8 mouse cellular contexts compared by ENCODE assay signal in genomic region chr7:118304812-118305211, GRCm38 (mm10).
A peak's percentile ranks its signal among the peaks of the same experiment; 100 is the strongest.
DNase-seq lines count a peak whose midpoint lies in the region; ATAC-seq lines count a peak whose summit lies in the region.

No protein-coding gene starts in this region.

- no peaks in the 10 kb centered on the region for H3K36me3 ChIP-seq in embryonic facial prominence, embryonic 11.5 days (replicated peaks; ENCODE audit: control insufficient read depth, insufficient read depth, low read depth, low read length)
- no peaks in the 10 kb centered on the region for H3K36me3 ChIP-seq in heart, embryonic 11.5 days (ENCODE audit: control insufficient read depth, insufficient read depth, low read length)
- no peaks in the 10 kb centered on the region for H3K36me3 ChIP-seq in kidney, embryonic 16.5 days (ENCODE audit: insufficient read depth, low read length)
- H3K36me3 ChIP-seq in liver, embryonic 13.5 days, result no peaks in the 10 kb centered on the region
- no peaks in the 10 kb centered on the region for H3K36me3 ChIP-seq in neural tube, embryonic 14.5 days (ENCODE audit: control insufficient read depth, insufficient read depth, low read length)

- DNase-seq in CD4-positive helper T cell, adult 2 months (ENCODE audit: low read depth, low spot score), result peak; percentile 83
- peak; percentile 76 for DNase-seq in adrenal gland, postnatal 25 days
- peak; percentile 91 for DNase-seq in embryonic facial prominence, embryonic 11.5 days (ENCODE audit: low spot score)
- peak; percentile 15 for DNase-seq in liver, embryonic 13.5 days
- peak; percentile 50 for DNase-seq in telencephalon, adult 2 months (ENCODE audit: low read depth, low spot score)

- no peak overlapping the region for H3K4me2 ChIP-seq in embryonic facial prominence, embryonic 11.5 days (ENCODE audit: low read depth, low read length)
- no peak overlapping the region for H3K4me2 ChIP-seq in heart, embryonic 11.5 days
- no peak overlapping the region for H3K4me2 ChIP-seq in kidney, embryonic 16.5 days (replicated peaks; ENCODE audit: low read depth, low read length)
- no peak overlapping the region for H3K4me2 ChIP-seq in liver, embryonic 13.5 days
- no peak overlapping the region for H3K4me2 ChIP-seq in neural tube, embryonic 14.5 days (ENCODE audit: low read depth, low read length)

- H3K9ac ChIP-seq in embryonic facial prominence, embryonic 11.5 days (replicated peaks; ENCODE audit: low read length), result no peak overlapping the region
- H3K9ac ChIP-seq in heart, embryonic 11.5 days (ENCODE audit: low read depth, low read length), result no peak overlapping the region
- no peak overlapping the region for H3K9ac ChIP-seq in kidney, embryonic 16.5 days (replicated peaks; ENCODE audit: low read length)
- no peak overlapping the region for H3K9ac ChIP-seq in liver, embryonic 13.5 days
- no peak overlapping the region for H3K9ac ChIP-seq in neural tube, embryonic 14.5 days (replicated peaks; ENCODE audit: low read depth, low read length)

- H3K9me3 ChIP-seq in embryonic facial prominence, embryonic 11.5 days (replicated peaks; ENCODE audit: control insufficient read depth, low read length), result no peaks in the 10 kb centered on the region
- H3K9me3 ChIP-seq in heart, embryonic 11.5 days (replicated peaks; ENCODE audit: control insufficient read depth, low read length), result no peaks in the 10 kb centered on the region
- no peaks in the 10 kb centered on the region for H3K9me3 ChIP-seq in kidney, embryonic 16.5 days (ENCODE audit: low read length)
- no peaks in the 10 kb centered on the region for H3K9me3 ChIP-seq in liver, embryonic 13.5 days (replicated peaks)
- no peaks in the 10 kb centered on the region for H3K9me3 ChIP-seq in neural tube, embryonic 14.5 days (ENCODE audit: control insufficient read depth, low read length)

- WGBS in embryonic facial prominence, embryonic 11.5 days, result under 1% methylated on average over 8 of the region's 8 CpGs
- WGBS in heart, embryonic 11.5 days (ENCODE audit: insufficient replicate concordance), result under 1% methylated on average over 8 of the region's 8 CpGs
- WGBS in kidney, embryonic 16.5 days, result under 1% methylated on average over 8 of the region's 8 CpGs
- whole genome bisulfite sequencing in liver, embryonic 13.5 days (ENCODE audit: insufficient replicate concordance), result under 1% methylated on average over 8 of the region's 8 CpGs
- under 1% methylated on average over 8 of the region's 8 CpGs for WGBS in neural tube, embryonic 14.5 days

- H3K4me3 ChIP-seq in embryonic facial prominence, embryonic 11.5 days (ENCODE audit: low read depth, low read length), result no peak overlapping the region
- no peak overlapping the region for H3K4me3 ChIP-seq in heart, embryonic 11.5 days (ENCODE audit: low read depth, low read length)
- no peak overlapping the region for H3K4me3 ChIP-seq in kidney, embryonic 16.5 days (ENCODE audit: low read length)
- H3K4me3 ChIP-seq in liver, embryonic 13.5 days (replicated peaks), result no peak overlapping the region
- no peak overlapping the region for H3K4me3 ChIP-seq in neural tube, embryonic 14.5 days (ENCODE audit: low read depth, low read length)

- no peaks in the 10 kb centered on the region for H3K4me1 ChIP-seq in embryonic facial prominence, embryonic 11.5 days (ENCODE audit: control insufficient read depth, insufficient read depth, low read length)
- no peaks in the 10 kb centered on the region for H3K4me1 ChIP-seq in heart, embryonic 11.5 days (ENCODE audit: control insufficient read depth, insufficient read depth, low read length)
- no peaks in the 10 kb centered on the region for H3K4me1 ChIP-seq in kidney, embryonic 16.5 days (ENCODE audit: insufficient read depth, low read length)
- no peaks in the 10 kb centered on the region for H3K4me1 ChIP-seq in liver, embryonic 13.5 days (replicated peaks)
- H3K4me1 ChIP-seq in neural tube, embryonic 14.5 days (ENCODE audit: control insufficient read depth, insufficient read depth, low read length), result no peaks in the 10 kb centered on the region

- no peak overlapping the region for H3K27ac ChIP-seq in embryonic facial prominence, embryonic 11.5 days (replicated peaks; ENCODE audit: low read depth, low read length)
- H3K27ac ChIP-seq in heart, embryonic 11.5 days (ENCODE audit: low read depth, low read length), result no peak overlapping the region
- no peak overlapping the region for H3K27ac ChIP-seq in kidney, embryonic 16.5 days (ENCODE audit: low read length)
- H3K27ac ChIP-seq in liver, embryonic 13.5 days, result no peak overlapping the region
- H3K27ac ChIP-seq in neural tube, embryonic 14.5 days (ENCODE audit: low read depth, low read length), result no peak overlapping the region

- no peaks in the 10 kb centered on the region for H3K27me3 ChIP-seq in embryonic facial prominence, embryonic 11.5 days (ENCODE audit: control insufficient read depth, insufficient read depth, low read length)
- no peaks in the 10 kb centered on the region for H3K27me3 ChIP-seq in heart, embryonic 11.5 days (ENCODE audit: control insufficient read depth, insufficient read depth, low read length)
- H3K27me3 ChIP-seq in kidney, embryonic 16.5 days (ENCODE audit: insufficient read depth, low read length), result no peaks in the 10 kb centered on the region
- H3K27me3 ChIP-seq in liver, embryonic 13.5 days, result no peaks in the 10 kb centered on the region
- H3K27me3 ChIP-seq in neural tube, embryonic 14.5 days (ENCODE audit: control insufficient read depth, insufficient read depth, low read length), result no peaks in the 10 kb centered on the region

- ATAC-seq in embryonic facial prominence, embryonic 11.5 days (replicated peaks; ENCODE audit: insufficient number of reproducible peaks, low FRiP score, low TSS enrichment, low read depth), result no peak
- 0 out of 2 replicates have a peak, but pooled peaks have one; percentile 35 for ATAC-seq in heart, embryonic 11.5 days (replicated peaks; ENCODE audit: insufficient number of reproducible peaks, low FRiP score, low TSS enrichment)
- ATAC-seq in kidney, embryonic 16.5 days (ENCODE audit: low FRiP score, low TSS enrichment), result peak; percentile 71; the same call in 1 of the 2 replicates
- no peak; the same call in 1 of the 2 replicates for ATAC-seq in liver, embryonic 13.5 days (ENCODE audit: low read depth)
- ATAC-seq in neural tube, embryonic 14.5 days (ENCODE audit: low read depth), result peak; percentile 85; the same call in 1 of the 2 replicates

Comparison
In these comparisons a context has a peak if more than half of its experiments do, and no peak if none do; other contexts are left out.
1. DNase-seq: peak in every context shown above with its lines; median percentile 91 in embryonic facial prominence, embryonic 11.5 days; 83 in CD4-positive helper T cell, adult 2 months; 76 in adrenal gland, postnatal 25 days; 50 in telencephalon, adult 2 months; 15 in liver, embryonic 13.5 days.
2. ATAC-seq: peak in heart, embryonic 11.5 days (single experiment), kidney, embryonic 16.5 days (single experiment) and neural tube, embryonic 14.5 days (single experiment); none in embryonic facial prominence, embryonic 11.5 days (single experiment) and liver, embryonic 13.5 days (single experiment).